ENCODE assay signal across 8 mouse cellular contexts in genomic region chr15:81361417-81362015, GRCm38 (mm10). TPM values are rescaled to one million over a fixed set of nuclear protein-coding genes. Genes with fewer than 3 reads are reported as not detected.
A peak's percentile ranks its signal among the peaks of the same experiment; 100 is the strongest.
DNase-seq lines count a peak whose midpoint lies in the region; ATAC-seq and TF ChIP-seq lines count a peak whose summit lies in the region.

No protein-coding gene starts in this region.

- peak overlapping the region; percentile 87; the same call in 1 of the 2 replicates for H3K27ac ChIP-seq in layer of hippocampus, adult 2 months
- H3K27ac ChIP-seq in embryonic facial prominence, embryonic 12.5 days = peak overlapping the region; percentile 81
- H3K27ac ChIP-seq in intestine, embryonic 16.5 days (ENCODE audit: low read length) = peak overlapping the region; percentile 65

- TF ChIP-seq POLR2A in myocyte (IDR thresholded peaks at IDR 0.05; ENCODE audit: insufficient read length, low read depth) = no peak

- 48% methylated on average over 10 of the region's 10 CpGs for WGBS in embryonic facial prominence, embryonic 12.5 days
- 28% methylated on average over 10 of the region's 10 CpGs for WGBS in intestine, embryonic 16.5 days

- H3ac ChIP-seq in myocyte (ENCODE audit: control insufficient read depth, insufficient read length) = no peak overlapping the region

- no peak for DNase-seq in layer of hippocampus, adult 2 months (ENCODE audit: low spot score in 2 of 2)
- no peak for DNase-seq in layer of hippocampus, postnatal 10 days (ENCODE audit: low spot score in 2 of 2)
- DNase-seq in left cerebral cortex, postnatal 10 days (ENCODE audit: extremely low spot score in 1 of 2, low spot score in 2 of 2) = no peak
- no peak for DNase-seq in embryo, embryonic 10 days (ENCODE audit: low spot score)
- DNase-seq in gastrocnemius, adult 8-10 months (ENCODE audit: low spot score in 2 of 2) = no peak

- H3K27me3 ChIP-seq in embryonic facial prominence, embryonic 12.5 days = no peaks in the 10 kb centered on the region
- H3K27me3 ChIP-seq in intestine, embryonic 16.5 days (replicated peaks; ENCODE audit: control insufficient read depth, insufficient read depth, low read length) = no peaks in the 10 kb centered on the region
- no peaks in the 10 kb centered on the region for H3K27me3 ChIP-seq in myocyte (ENCODE audit: control insufficient read depth, insufficient read depth, insufficient read length)

- H3K79me2 ChIP-seq in myocyte (ENCODE audit: control insufficient read depth, insufficient read depth) = peaks cover 29% of the 10 kb centered on the region

- intact Hi-C loops in left cerebral cortex, postnatal 10 days (cut with DNase I) = no loop called here

- H3K36me3 ChIP-seq in embryonic facial prominence, embryonic 12.5 days = peaks cover 25% of the 10 kb centered on the region
- peaks cover under 1% of the 10 kb centered on the region; the same call in 1 of the 2 replicates for H3K36me3 ChIP-seq in intestine, embryonic 16.5 days (ENCODE audit: control insufficient read depth, insufficient read depth, low read length)
- peaks cover 37% of the 10 kb centered on the region for H3K36me3 ChIP-seq in myocyte (ENCODE audit: control insufficient read depth, insufficient read depth)

- no peak overlapping the region for H3K9ac ChIP-seq in embryonic facial prominence, embryonic 12.5 days
- H3K9ac ChIP-seq in intestine, embryonic 16.5 days (ENCODE audit: low read depth, low read length) = 0 out of 2 replicates have a peak overlapping the region, but pooled peaks have one; percentile 7

- no peak for ATAC-seq in embryonic facial prominence, embryonic 12.5 days (ENCODE audit: insufficient number of reproducible peaks, insufficient read depth, low FRiP score, low TSS enrichment)
- ATAC-seq in intestine, embryonic 16.5 days = no peak; the same call in 1 of the 2 replicates

- H3K4me3 ChIP-seq in layer of hippocampus, adult 2 months = no peak overlapping the region
- H3K4me3 ChIP-seq in embryonic facial prominence, embryonic 12.5 days = peak overlapping the region; percentile 74
- no peak overlapping the region for H3K4me3 ChIP-seq in intestine, embryonic 16.5 days (ENCODE audit: low read length)
- H3K4me3 ChIP-seq in myocyte = no peak overlapping the region

- peaks cover 21% of the 10 kb centered on the region for H3K4me1 ChIP-seq in embryonic facial prominence, embryonic 12.5 days
- H3K4me1 ChIP-seq in intestine, embryonic 16.5 days (ENCODE audit: control insufficient read depth, insufficient read depth, low read length) = peaks cover 17% of the 10 kb centered on the region; the same call in 1 of the 2 replicates

- peak overlapping the region; percentile 69 for H3K4me2 ChIP-seq in embryonic facial prominence, embryonic 12.5 days (replicated peaks)
- H3K4me2 ChIP-seq in intestine, embryonic 16.5 days (ENCODE audit: low read depth, low read length) = peak overlapping the region; percentile 77
- H3K4me2 ChIP-seq in myocyte (ENCODE audit: low read depth) = peak overlapping the region; percentile 93

- H3K9me3 ChIP-seq in embryonic facial prominence, embryonic 12.5 days = no peaks in the 10 kb centered on the region
- H3K9me3 ChIP-seq in intestine, embryonic 16.5 days (ENCODE audit: control insufficient read depth, low read length) = no peaks in the 10 kb centered on the region

- no peak for TF ChIP-seq CTCF in layer of hippocampus, adult 2 months (conservative IDR thresholded peaks at IDR 0.05)

TF ChIP-seq in myocyte, 11 proteins besides CTCF, POLR2A, EP300 and RAD21:
- TF ChIP-seq E2F4 (IDR thresholded peaks at IDR 0.05; ENCODE audit: insufficient read depth) = no peak
- no peak for TF ChIP-seq MAX (IDR thresholded peaks at IDR 0.05; ENCODE audit: low read depth)
- no peak for TF ChIP-seq CEBPB (IDR thresholded peaks at IDR 0.05; ENCODE audit: insufficient read depth, poor library complexity, severe bottlenecking)
- TF ChIP-seq POLR2AphosphoS2 (IDR thresholded peaks at IDR 0.05; ENCODE audit: insufficient read length, low read depth) = no peak
- TF ChIP-seq TCF12 (IDR thresholded peaks at IDR 0.05; ENCODE audit: insufficient read depth, poor library complexity, severe bottlenecking) = no peak
- TF ChIP-seq REST (IDR thresholded peaks at IDR 0.05; ENCODE audit: insufficient read depth, insufficient read length) = no peak
- TF ChIP-seq MYOD1 (IDR thresholded peaks at IDR 0.05; ENCODE audit: control insufficient read depth in 1 of 3, insufficient read length in 2 of 3, low read depth in 2 of 3) = no peak
- TF ChIP-seq USF1 (IDR thresholded peaks at IDR 0.05; ENCODE audit: low read depth) = no peak
- no peak for TF ChIP-seq MYOG (IDR thresholded peaks at IDR 0.05; ENCODE audit: control insufficient read depth in 1 of 3, insufficient read depth in 1 of 3, insufficient read length in 2 of 3, low read depth in 2 of 3)
- no peak for TF ChIP-seq TCF3 (IDR thresholded peaks at IDR 0.05; ENCODE audit: insufficient read length, low read depth)
- no peak for TF ChIP-seq SRF (IDR thresholded peaks at IDR 0.05; ENCODE audit: control insufficient read depth, insufficient read length, low read depth)

RNA-seq across cellular contexts. Expression of gene Slc25a17, which starts 0.9 kb away (rescaled TPM):
- 10 to 100 TPM; 41.5 to 47.6 TPM for total RNA-seq in layer of hippocampus, adult 2 months (2021)
- total RNA-seq in layer of hippocampus, postnatal 10 days (2021) = 10 to 100 TPM; 58.1 to 61.2 TPM
- polyA plus RNA-seq in embryonic facial prominence, embryonic 12.5 days (2016; fragmentation: Nextera tagmentation; extraction: Ambion mirVana) = 112 TPM in 2 replicates
- polyA plus RNA-seq in intestine, embryonic 16.5 days (2015; fragmentation: Nextera tagmentation; extraction: Ambion mirVana) = 61.7 and 67.4 TPM in 2 replicates
- 40.9 TPM for polyA plus RNA-seq in myocyte (2012; fragmentation: generic; extraction: Trizol)
- total RNA-seq in left cerebral cortex, postnatal 10 days (2021) = 10 to 100 TPM; 53.9 to 62.1 TPM
- total RNA-seq in gastrocnemius, adult 8-10 months (2022) = 1 to 10 TPM; 4.9 to 8.7 (median 7.5) TPM

RNA-seq across cellular contexts. Expression of gene St13, which starts 38.4 kb away (rescaled TPM):
- total RNA-seq in layer of hippocampus, adult 2 months (2021) = 100 to 1,000 TPM; 163 to 171 TPM
- total RNA-seq in layer of hippocampus, postnatal 10 days (2021) = 100 to 1,000 TPM; 189 to 211 TPM
- 199 and 207 TPM in 2 replicates for polyA plus RNA-seq in embryonic facial prominence, embryonic 12.5 days (2016; fragmentation: Nextera tagmentation; extraction: Ambion mirVana)
- polyA plus RNA-seq in intestine, embryonic 16.5 days (2015; fragmentation: Nextera tagmentation; extraction: Ambion mirVana) = 154 and 156 TPM in 2 replicates
- 228 TPM for polyA plus RNA-seq in myocyte (2012; fragmentation: generic; extraction: Trizol)
- 100 to 1,000 TPM; 174 to 179 TPM for total RNA-seq in left cerebral cortex, postnatal 10 days (2021)
- total RNA-seq in gastrocnemius, adult 8-10 months (2022) = 10 to 100 TPM; 82.9 to 93.0 (median 88.0) TPM

RNA-seq across cellular contexts. Expression of gene Xpnpep3, which starts 38.4 kb away (rescaled TPM):
- 10 to 100 TPM; 17.0 to 17.9 TPM for total RNA-seq in layer of hippocampus, adult 2 months (2021)
- 10 to 100 TPM; 11.1 to 11.5 TPM for total RNA-seq in layer of hippocampus, postnatal 10 days (2021)
- 13.1 and 13.3 TPM in 2 replicates for polyA plus RNA-seq in embryonic facial prominence, embryonic 12.5 days (2016; fragmentation: Nextera tagmentation; extraction: Ambion mirVana)
- polyA plus RNA-seq in intestine, embryonic 16.5 days (2015; fragmentation: Nextera tagmentation; extraction: Ambion mirVana) = 6.9 and 7.8 TPM in 2 replicates
- 6.3 TPM for polyA plus RNA-seq in myocyte (2012; fragmentation: generic; extraction: Trizol)
- 10 to 100 TPM; 10.1 to 11.6 TPM for total RNA-seq in left cerebral cortex, postnatal 10 days (2021)
- 1 to 10 TPM; 4.6 to 8.1 (median 7.7) TPM for total RNA-seq in gastrocnemius, adult 8-10 months (2022)

RNA-seq across cellular contexts. Expression of gene Dnajb7, which starts 46.6 kb away (rescaled TPM):
- not detected for total RNA-seq in layer of hippocampus, adult 2 months (2021)
- total RNA-seq in layer of hippocampus, postnatal 10 days (2021) = under 1 TPM in 1 of 2 experiments, not detected in 1; 0.25 TPM
- polyA plus RNA-seq in embryonic facial prominence, embryonic 12.5 days (2016; fragmentation: Nextera tagmentation; extraction: Ambion mirVana) = 2.8 and 3.2 TPM in 2 replicates
- polyA plus RNA-seq in intestine, embryonic 16.5 days (2015; fragmentation: Nextera tagmentation; extraction: Ambion mirVana) = 1.2 and 1.6 TPM in 2 replicates
- polyA plus RNA-seq in myocyte (2012; fragmentation: generic; extraction: Trizol) = 0.06 TPM
- total RNA-seq in left cerebral cortex, postnatal 10 days (2021) = not detected
- total RNA-seq in gastrocnemius, adult 8-10 months (2022) = not detected

Comparison
In these comparisons a context has a peak if more than half of its experiments do, and no peak if none do; other contexts are left out.
1. RNA of gene Slc25a17, which starts 0.9 kb away (total RNA-seq): 53.9 to 62.1 TPM in left cerebral cortex, postnatal 10 days, 58.1 to 61.2 TPM in layer of hippocampus, postnatal 10 days and 41.5 to 47.6 TPM in layer of hippocampus, adult 2 months; 4.9 to 8.7 TPM in gastrocnemius, adult 8-10 months; every median in the first group is over 4 times any median in the second.
2. Peak in every context shown above with its lines, with median percentiles within 50 percentile points of each other: H3K27ac ChIP-seq and H3K4me2 ChIP-seq.